Mouse (Mus musculus): ENCODE data around the gene Phyh.

GRCm38 (mm10) chr2:4896970-4897369 is 21.8 kb upstream of the Phyh start:
- TF ChIP-seq CTCF (conservative IDR thresholded peaks at IDR 0.05; ENCODE audit: low read length) (no peak; the same call in 1 of the 2 replicates), NANOG (IDR thresholded peaks at IDR 0.05; ENCODE audit: borderline replicate concordance, low read length) (no peak)

All from E14TG2a.4 (cell line).